Mouse (Mus musculus): ENCODE data around the gene Sorbs2. TPM values are rescaled to one million over a fixed set of nuclear protein-coding genes. Genes with fewer than 3 reads are reported as not detected.

Sorbs2 gene
- polyA plus RNA-seq, 1 experiment from 2014 or later = 60.9 TPM

DNA sequence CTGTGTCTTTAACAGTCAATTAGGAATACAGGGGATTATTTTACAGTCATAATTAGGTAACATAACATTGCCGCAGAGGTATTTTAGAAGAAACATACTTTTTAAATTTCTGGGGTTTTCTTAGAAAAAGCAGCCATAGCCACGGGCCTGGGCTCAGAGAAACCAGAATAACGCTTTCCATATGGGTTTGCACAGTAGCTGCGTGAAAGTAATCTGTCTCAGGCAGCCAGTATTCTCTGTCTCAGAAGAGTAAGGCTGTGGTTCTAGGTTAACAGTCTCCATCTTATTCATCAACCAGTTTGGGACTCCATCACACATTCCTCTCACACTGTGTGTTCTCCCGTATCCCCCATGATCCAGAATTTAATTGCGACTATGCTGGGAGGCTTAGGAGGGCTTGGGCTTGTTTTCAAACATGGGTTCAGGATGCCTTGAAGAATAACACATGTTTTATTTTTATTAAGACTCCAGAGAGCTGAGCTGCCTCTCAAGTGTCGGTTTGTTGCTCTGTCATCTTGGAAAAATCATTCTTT, 222.3 kb downstream of the Sorbs2 start:
- Histone ChIP-seq H3K4me3 (ENCODE audit: low read depth, low read length) (no peak overlapping the region), H3K9me3 (replicated peaks; ENCODE audit: control insufficient read depth, low read length, poor library complexity, severe bottlenecking) (no peaks in the 10 kb centered on the region), H3K9ac (ENCODE audit: low read depth, low read length) (no peak overlapping the region), H3K27me3 (ENCODE audit: control insufficient read depth, insufficient read depth, low read depth, low read length) (no peaks in the 10 kb centered on the region), H3K27ac (ENCODE audit: low read length) (no peak overlapping the region), H3K4me2 (ENCODE audit: low read length) (no peak overlapping the region), H3K4me1 (ENCODE audit: control insufficient read depth, insufficient read depth, low read length) (peaks cover 3% of the 10 kb centered on the region; the same call in 1 of the 2 replicates), H3K36me3 (ENCODE audit: control insufficient read depth, insufficient read depth, low read length) (no peaks in the 10 kb centered on the region)
- no peak for ATAC-seq
- 86% methylated on average over 7 of the region's 7 CpGs for WGBS

DNA sequence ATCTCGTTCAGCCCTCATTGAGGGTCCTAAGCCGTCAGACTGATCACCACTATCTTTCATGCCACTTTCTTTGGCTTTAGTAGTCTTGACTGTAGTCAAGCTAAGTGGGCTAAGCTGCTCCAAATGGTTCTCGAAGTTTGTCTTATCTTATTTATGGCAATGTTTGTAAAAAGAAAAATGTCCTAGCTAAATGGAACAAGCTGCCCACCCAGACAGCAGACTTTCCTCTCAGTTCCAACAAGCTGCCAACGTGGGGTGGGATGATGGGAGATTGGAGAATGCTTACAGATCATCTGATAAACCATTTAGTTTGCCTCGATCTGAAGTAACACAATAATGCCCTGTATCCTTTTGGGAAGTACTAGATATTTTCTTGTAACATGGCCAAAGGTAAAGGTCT, 223.2 kb downstream of the Sorbs2 start:
- H3K9ac ChIP-seq (ENCODE audit: low read depth, low read length) = no peak overlapping the region
- H3K4me1 ChIP-seq (ENCODE audit: control insufficient read depth, insufficient read depth, low read length) = peaks cover 3% of the 10 kb centered on the region; the same call in 1 of the 2 replicates
- H3K9me3 ChIP-seq (replicated peaks; ENCODE audit: control insufficient read depth, low read length, poor library complexity, severe bottlenecking) = no peaks in the 10 kb centered on the region
- 87% methylated on average over 5 of the region's 5 CpGs for WGBS
- H3K36me3 ChIP-seq (ENCODE audit: control insufficient read depth, insufficient read depth, low read length) = no peaks in the 10 kb centered on the region
- H3K27ac ChIP-seq (ENCODE audit: low read length) = no peak overlapping the region
- ATAC-seq = no peak
- no peak overlapping the region for H3K4me3 ChIP-seq (ENCODE audit: low read depth, low read length)
- no peaks in the 10 kb centered on the region for H3K27me3 ChIP-seq (ENCODE audit: control insufficient read depth, insufficient read depth, low read depth, low read length)
- H3K4me2 ChIP-seq (ENCODE audit: low read length) = no peak overlapping the region

DNA sequence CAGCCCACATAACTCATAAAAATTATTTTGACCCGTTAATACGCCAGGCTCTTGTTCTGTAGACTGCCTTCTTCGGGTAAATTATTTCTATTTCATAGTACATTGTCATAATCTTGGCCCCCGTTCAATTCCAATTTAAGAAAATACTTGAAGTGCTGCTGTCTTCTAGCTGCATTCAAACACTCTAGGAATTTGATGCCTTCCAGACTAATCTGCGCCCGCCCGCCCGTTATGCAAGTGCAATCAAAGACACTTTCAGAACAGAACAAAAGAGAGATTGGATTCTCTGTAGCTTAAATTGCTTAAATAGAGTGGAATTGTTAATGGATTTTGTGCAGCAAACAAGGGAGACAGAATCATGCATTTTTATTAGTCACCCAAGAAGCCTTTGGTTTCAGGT, 226.5 kb downstream of the Sorbs2 start:
- H3K4me2 ChIP-seq (ENCODE audit: low read length) = no peak overlapping the region
- H3K36me3 ChIP-seq (ENCODE audit: control insufficient read depth, insufficient read depth, low read length) = no peaks in the 10 kb centered on the region
- H3K27me3 ChIP-seq (ENCODE audit: control insufficient read depth, insufficient read depth, low read depth, low read length) = no peaks in the 10 kb centered on the region
- H3K9me3 ChIP-seq (replicated peaks; ENCODE audit: control insufficient read depth, low read length, poor library complexity, severe bottlenecking) = no peaks in the 10 kb centered on the region
- H3K4me1 ChIP-seq (ENCODE audit: control insufficient read depth, insufficient read depth, low read length) = peaks cover 3% of the 10 kb centered on the region; the same call in 1 of the 2 replicates
- H3K4me3 ChIP-seq (ENCODE audit: low read depth, low read length) = no peak overlapping the region
- no peak for ATAC-seq
- WGBS = 31% methylated on average over 8 of the region's 8 CpGs
- no peak overlapping the region for H3K27ac ChIP-seq (ENCODE audit: low read length)
- H3K9ac ChIP-seq (ENCODE audit: low read depth, low read length) = no peak overlapping the region

DNA sequence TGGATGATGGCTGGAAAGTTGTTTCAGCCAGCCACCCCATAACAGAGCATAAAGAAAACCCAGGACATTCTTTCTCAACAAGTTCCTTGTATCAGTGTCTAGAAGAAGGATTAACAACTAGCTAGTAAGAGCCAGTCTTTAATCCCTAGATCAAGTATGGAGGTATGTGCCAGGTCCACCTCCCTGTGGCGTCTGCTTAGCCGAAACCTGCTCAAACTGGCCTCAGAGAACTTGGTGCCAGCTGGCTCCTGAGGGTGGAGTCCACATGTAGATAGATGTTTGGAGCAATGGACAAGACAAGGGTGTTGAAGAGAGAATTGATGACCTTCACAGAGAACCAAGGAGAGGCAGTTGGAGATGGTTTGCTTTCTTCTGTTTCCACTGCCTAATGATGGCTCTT, 229.7 kb downstream of the Sorbs2 start:
- Histone ChIP-seq H3K27ac (ENCODE audit: low read length) (no peak overlapping the region), H3K9ac (ENCODE audit: low read depth, low read length) (no peak overlapping the region), H3K36me3 (ENCODE audit: control insufficient read depth, insufficient read depth, low read length) (no peaks in the 10 kb centered on the region), H3K4me1 (ENCODE audit: control insufficient read depth, insufficient read depth, low read length) (peaks cover 3% of the 10 kb centered on the region; the same call in 1 of the 2 replicates), H3K4me3 (ENCODE audit: low read depth, low read length) (no peak overlapping the region), H3K9me3 (replicated peaks; ENCODE audit: control insufficient read depth, low read length, poor library complexity, severe bottlenecking) (no peaks in the 10 kb centered on the region), H3K4me2 (ENCODE audit: low read length) (no peak overlapping the region), H3K27me3 (ENCODE audit: control insufficient read depth, insufficient read depth, low read depth, low read length) (no peaks in the 10 kb centered on the region)
- no peak for ATAC-seq
- whole genome bisulfite sequencing = 83% methylated on average over 2 of the region's 2 CpGs

DNA sequence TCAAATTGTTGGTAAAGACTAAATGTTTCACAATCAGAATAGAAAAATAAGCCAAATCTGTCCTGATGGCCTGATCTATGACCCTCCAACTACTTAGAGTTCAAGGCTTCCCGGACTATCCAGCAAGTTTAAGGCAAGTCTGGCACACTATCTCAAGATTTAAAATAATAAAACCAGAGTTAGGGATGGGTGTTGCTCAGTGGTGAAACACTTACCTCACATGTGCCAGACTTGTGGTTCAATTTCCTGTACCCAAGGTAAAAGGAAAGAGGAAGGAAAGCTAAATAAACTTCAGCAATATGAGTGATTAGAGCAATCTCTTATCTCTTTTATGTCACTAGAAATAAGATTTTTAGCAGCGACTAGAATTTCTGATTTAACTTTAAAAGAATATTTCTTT, 235.7 kb downstream of the Sorbs2 start:
- Histone ChIP-seq H3K4me1 (ENCODE audit: control insufficient read depth, insufficient read depth, low read length) (no peaks in the 10 kb centered on the region), H3K9ac (ENCODE audit: low read depth, low read length) (no peak overlapping the region), H3K4me3 (ENCODE audit: low read depth, low read length) (no peak overlapping the region), H3K27ac (ENCODE audit: low read length) (no peak overlapping the region), H3K4me2 (ENCODE audit: low read length) (no peak overlapping the region), H3K36me3 (ENCODE audit: control insufficient read depth, insufficient read depth, low read length) (peaks cover 5% of the 10 kb centered on the region), H3K9me3 (replicated peaks; ENCODE audit: control insufficient read depth, low read length, poor library complexity, severe bottlenecking) (no peaks in the 10 kb centered on the region), H3K27me3 (ENCODE audit: control insufficient read depth, insufficient read depth, low read depth, low read length) (no peaks in the 10 kb centered on the region)
- WGBS = 96% methylated on average over 2 of the region's 2 CpGs
- no peak for ATAC-seq

DNA sequence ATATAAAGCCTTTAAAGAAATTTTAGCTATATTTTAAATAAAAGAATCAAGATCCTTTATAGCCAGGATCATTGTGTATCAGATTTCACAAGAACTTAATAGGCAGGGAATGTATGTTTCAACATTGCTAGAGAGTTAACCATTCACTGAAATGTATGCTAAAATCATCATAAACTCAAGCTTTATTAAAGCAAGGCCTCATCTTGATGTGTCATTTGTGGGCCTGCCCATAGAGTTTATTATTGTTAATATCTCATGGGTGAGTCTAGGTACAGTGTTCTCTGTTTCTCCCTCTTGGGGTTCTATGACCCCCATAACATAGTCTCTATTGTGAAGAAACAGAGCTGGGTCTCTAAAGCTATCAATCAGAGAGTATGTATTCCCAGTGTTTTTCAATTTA, 236.2 kb downstream of the Sorbs2 start:
- Histone ChIP-seq H3K27ac (ENCODE audit: low read length) (no peak overlapping the region), H3K4me3 (ENCODE audit: low read depth, low read length) (no peak overlapping the region), H3K27me3 (ENCODE audit: control insufficient read depth, insufficient read depth, low read depth, low read length) (no peaks in the 10 kb centered on the region), H3K4me1 (ENCODE audit: control insufficient read depth, insufficient read depth, low read length) (no peaks in the 10 kb centered on the region), H3K4me2 (ENCODE audit: low read length) (no peak overlapping the region), H3K9ac (ENCODE audit: low read depth, low read length) (no peak overlapping the region), H3K36me3 (ENCODE audit: control insufficient read depth, insufficient read depth, low read length) (peaks cover 6% of the 10 kb centered on the region), H3K9me3 (replicated peaks; ENCODE audit: control insufficient read depth, low read length, poor library complexity, severe bottlenecking) (no peaks in the 10 kb centered on the region)
- ATAC-seq = no peak

DNA sequence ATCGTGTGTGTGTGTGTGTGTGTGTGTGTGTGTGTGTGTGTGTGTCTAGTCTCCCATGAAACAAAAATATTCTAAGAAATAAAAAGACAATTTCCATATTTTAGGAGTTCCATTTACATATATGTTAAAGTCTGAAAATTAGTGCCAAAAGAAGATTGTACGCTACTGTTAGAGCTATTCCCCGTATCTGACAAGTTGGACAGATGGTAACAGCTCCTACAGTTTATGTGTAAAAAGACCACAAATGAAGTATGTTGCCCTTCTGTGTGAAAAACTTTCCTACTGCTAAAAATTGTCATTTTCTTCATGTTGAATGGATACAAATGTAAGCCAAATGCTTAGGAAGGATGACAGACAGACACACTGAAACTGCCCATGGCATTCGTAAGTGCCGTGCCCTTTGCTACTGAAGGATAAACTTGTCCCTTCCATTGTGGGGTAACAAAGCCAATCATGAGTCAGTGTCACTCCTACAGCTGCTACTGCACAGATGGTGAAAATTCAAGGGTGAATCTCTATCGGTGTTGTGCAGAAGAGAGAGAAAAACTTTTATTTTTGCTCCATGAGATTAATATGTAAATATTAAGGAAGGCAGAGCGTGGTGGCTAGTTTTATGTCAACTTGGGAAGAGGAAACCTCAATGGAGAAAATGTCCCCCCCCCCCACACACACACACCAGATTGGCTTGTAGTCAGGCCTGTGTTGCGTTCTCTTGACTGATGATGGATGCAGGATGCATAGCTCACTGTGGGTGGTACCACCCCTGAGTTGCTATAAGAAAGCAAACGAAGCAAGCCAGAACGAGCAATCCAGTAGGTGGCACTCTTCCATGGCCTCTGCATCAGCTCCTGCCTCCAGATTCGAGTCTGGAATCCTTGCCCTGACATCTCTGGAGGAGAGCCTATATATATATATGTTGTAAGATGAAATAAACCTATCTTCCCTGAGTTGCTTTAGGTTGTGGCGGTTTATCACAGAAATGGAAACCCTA, 244.2 kb downstream of the Sorbs2 start:
- 65% methylated on average over 12 of the region's 12 CpGs for WGBS
- Histone ChIP-seq H3K4me3 (ENCODE audit: low read depth, low read length) (no peak overlapping the region), H3K4me1 (ENCODE audit: control insufficient read depth, insufficient read depth, low read length) (no peaks in the 10 kb centered on the region), H3K4me2 (ENCODE audit: low read length) (no peak overlapping the region), H3K27ac (ENCODE audit: low read length) (no peak overlapping the region), H3K36me3 (ENCODE audit: control insufficient read depth, insufficient read depth, low read length) (peaks cover 11% of the 10 kb centered on the region), H3K27me3 (ENCODE audit: control insufficient read depth, insufficient read depth, low read depth, low read length) (no peaks in the 10 kb centered on the region), H3K9me3 (replicated peaks; ENCODE audit: control insufficient read depth, low read length, poor library complexity, severe bottlenecking) (no peaks in the 10 kb centered on the region), H3K9ac (ENCODE audit: low read depth, low read length) (no peak overlapping the region)
- ATAC-seq = no peak

DNA sequence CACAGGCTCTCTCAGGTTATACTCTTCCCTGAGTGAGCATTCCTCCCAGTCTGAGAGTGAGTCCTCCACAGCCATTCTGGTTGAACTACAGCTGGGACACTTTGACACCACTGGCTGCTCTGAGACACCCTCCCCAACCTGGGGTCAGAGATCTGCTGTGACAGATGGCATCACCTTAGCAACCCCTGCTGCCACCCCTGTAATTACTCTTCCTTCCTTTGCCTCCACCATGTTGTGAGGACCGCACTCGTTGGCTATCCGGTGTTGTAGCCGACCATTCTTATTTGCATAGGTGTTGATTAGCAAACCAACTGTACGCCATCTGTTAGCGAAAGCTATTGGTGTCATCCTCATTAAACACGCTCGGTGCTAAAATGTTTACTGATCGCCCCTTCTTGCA, 247.9 kb downstream of the Sorbs2 start:
- no peak overlapping the region for H3K27ac ChIP-seq (ENCODE audit: low read length)

DNA sequence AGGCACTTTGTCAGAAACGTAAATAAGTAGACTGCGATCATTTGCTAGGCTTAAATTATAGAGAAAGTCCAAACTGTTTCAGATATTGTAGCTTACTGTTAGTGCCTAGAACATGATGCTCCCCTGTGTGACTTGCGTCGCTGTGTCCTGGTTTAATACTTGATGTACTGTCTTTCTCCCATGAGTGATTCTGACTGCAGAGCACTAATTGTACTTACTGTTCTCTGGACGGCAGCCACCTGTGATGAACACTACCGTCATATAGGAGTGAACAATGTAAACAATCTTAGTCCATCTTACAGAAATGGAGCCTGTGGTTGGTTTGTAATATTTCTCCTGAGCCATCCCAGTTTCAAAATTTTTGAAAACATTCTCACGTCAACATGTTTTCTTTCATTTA, 248.4 kb downstream of the Sorbs2 start:
- WGBS = 92% methylated on average over 7 of the region's 7 CpGs
- no peak overlapping the region for H3K9ac ChIP-seq (ENCODE audit: low read depth, low read length)
- H3K4me1 ChIP-seq (ENCODE audit: control insufficient read depth, insufficient read depth, low read length) = no peaks in the 10 kb centered on the region
- H3K27ac ChIP-seq (ENCODE audit: low read length) = no peak overlapping the region
- peaks cover 13% of the 10 kb centered on the region; the same call in 1 of the 2 replicates for H3K36me3 ChIP-seq (ENCODE audit: control insufficient read depth, insufficient read depth, low read length)
- ATAC-seq = no peak
- H3K4me3 ChIP-seq (ENCODE audit: low read depth, low read length) = no peak overlapping the region
- H3K4me2 ChIP-seq (ENCODE audit: low read length) = no peak overlapping the region
- H3K27me3 ChIP-seq (ENCODE audit: control insufficient read depth, insufficient read depth, low read depth, low read length) = no peaks in the 10 kb centered on the region
- no peaks in the 10 kb centered on the region for H3K9me3 ChIP-seq (replicated peaks; ENCODE audit: control insufficient read depth, low read length, poor library complexity, severe bottlenecking)

More for the DNA sequence above, 247.9 kb downstream of the Sorbs2 start:
- ATAC-seq = no peak
- Histone ChIP-seq H3K4me3 (ENCODE audit: low read depth, low read length) (no peak overlapping the region), H3K9ac (ENCODE audit: low read depth, low read length) (no peak overlapping the region), H3K36me3 (ENCODE audit: control insufficient read depth, insufficient read depth, low read length) (peaks cover 13% of the 10 kb centered on the region; the same call in 1 of the 2 replicates), H3K4me2 (ENCODE audit: low read length) (no peak overlapping the region), H3K27me3 (ENCODE audit: control insufficient read depth, insufficient read depth, low read depth, low read length) (no peaks in the 10 kb centered on the region), H3K9me3 (replicated peaks; ENCODE audit: control insufficient read depth, low read length, poor library complexity, severe bottlenecking) (no peaks in the 10 kb centered on the region), H3K4me1 (ENCODE audit: control insufficient read depth, insufficient read depth, low read length) (no peaks in the 10 kb centered on the region)
- WGBS = 86% methylated on average over 9 of the region's 9 CpGs

All from midbrain, embryonic 16.5 days (tissue).